Mouse (Mus musculus): ENCODE data around the gene Sez6. TPM values are rescaled to one million over a fixed set of nuclear protein-coding genes. Genes with fewer than 3 reads are reported as not detected.

Sez6 gene
- total RNA-seq, 2 experiments from 2014 or later, result 3.9 to 6.0 TPM

- no peak for DNase-seq (ENCODE audit: low spot score in 2 of 2)
Observed at GRCm38 (mm10) chr11:77980281-77981204, 49.9 kb downstream of the Sez6 start.

GRCm38 (mm10) chr11:77981609-77982440, 51.2 kb downstream of the Sez6 start:
- peak; percentile 46 to 81 for DNase-seq (ENCODE audit: low spot score in 2 of 2)

- peak; percentile 98 to 99 for DNase-seq (ENCODE audit: low spot score in 2 of 2)
Observed at GRCm38 (mm10) chr11:77982441-77982905, 51.9 kb downstream of the Sez6 start, which contains the start of gene Phf12. Gene Phf12, plus strand, starts transcription at chr11:77982754.

- peak in 1 of 2 experiments; percentile 43 for DNase-seq (ENCODE audit: low spot score in 2 of 2)
Observed at GRCm38 (mm10) chr11:77983191-77983936, 52.8 kb downstream of the Sez6 start.

- DNase-seq (ENCODE audit: low spot score in 2 of 2), result peak; percentile 54 to 56
Observed at GRCm38 (mm10) chr11:77983937-77984835, 53.6 kb downstream of the Sez6 start.

GRCm38 (mm10) chr11:77984836-77985231, 54.2 kb downstream of the Sez6 start:
- DNase-seq (ENCODE audit: low spot score in 2 of 2), result peak in 1 of 2 experiments; percentile 47

- DNase-seq (ENCODE audit: low spot score in 2 of 2), result no peak
Observed at GRCm38 (mm10) chr11:77985541-77986065, 55.0 kb downstream of the Sez6 start.

GRCm38 (mm10) chr11:77989071-77989690, 58.6 kb downstream of the Sez6 start:
- no peak for DNase-seq (ENCODE audit: low spot score in 2 of 2)

GRCm38 (mm10) chr11:77995556-77995955, 65.0 kb downstream of the Sez6 start:
- DNase-seq (ENCODE audit: low spot score in 2 of 2), result no peak

- DNase-seq (ENCODE audit: low spot score in 2 of 2), result no peak
Observed at GRCm38 (mm10) chr11:78006446-78006845, 75.8 kb downstream of the Sez6 start.

GRCm38 (mm10) chr11:78019676-78020075, 89.1 kb downstream of the Sez6 start:
- peak; percentile 45 to 46 for DNase-seq (ENCODE audit: low spot score in 2 of 2)

- peak in 1 of 2 experiments; percentile 28 for DNase-seq (ENCODE audit: low spot score in 2 of 2)
Observed at GRCm38 (mm10) chr11:78023607-78024006, 93.0 kb downstream of the Sez6 start.

Other genes starting within 250 kb of the Sez6 start
- gene Nufip2, start 244.6 kb upstream of the Sez6 start, total RNA-seq (2021), result 10 to 100 TPM; 87.2 to 91.6 TPM
- gene Cryba1, start 205.5 kb upstream of the Sez6 start, total RNA-seq (2021), result not detected
- gene Myo18a, start 167.6 kb upstream of the Sez6 start, total RNA-seq (2021), result 10 to 100 TPM; 90.0 to 90.8 TPM
- not detected for gene Gm10277, start 143.1 kb upstream of the Sez6 start, total RNA-seq (2021)
- gene Pipox, start 36.7 kb upstream of the Sez6 start, total RNA-seq (2021), result 10 to 100 TPM in 1 of 2 experiments, 1 to 10 TPM in 1; 9.1 to 16.9 TPM
- 10 to 100 TPM; 80.7 to 81.8 TPM for gene Phf12, start 52.0 kb downstream of the Sez6 start, total RNA-seq (2021)
- 10 to 100 TPM; 10.3 to 12.1 TPM for gene Dhrs13, start 101.5 kb downstream of the Sez6 start, total RNA-seq (2021)
- gene Flot2, start 107.1 kb downstream of the Sez6 start, total RNA-seq (2021), result 10 to 100 TPM; 81.8 to 83.8 TPM
- gene Eral1, start 149.6 kb downstream of the Sez6 start, total RNA-seq (2021), result 10 to 100 TPM; 32.1 to 32.9 TPM
- 10 to 100 TPM; 20.3 to 22.1 TPM for gene Fam222b, start 163.9 kb downstream of the Sez6 start, total RNA-seq (2021)
- gene Traf4, start 234.8 kb downstream of the Sez6 start, total RNA-seq (2021), result 10 to 100 TPM; 42.7 to 46.5 TPM
- 10 to 100 TPM; 16.3 to 16.5 TPM for gene Nek8, start 245.9 kb downstream of the Sez6 start, total RNA-seq (2021)
- 10 to 100 TPM; 45.2 to 46.9 TPM for gene Tlcd1, start 245.9 kb downstream of the Sez6 start, total RNA-seq (2021)

All from adrenal gland, postnatal 4 days (tissue).